Mouse (Mus musculus) limb, embryonic 13.5 days (tissue): ENCODE measurements at regions not wholly inside any gene's neighbourhood (a gene's known extent, or its start where the extent isn't known, plus 50 kb on each side); places are given as distances from the start of the nearest gene placed in this dataset.

ENCODE experiments used
- ATAC-seq: fragments of 200-750 bp; cut with Nextera tagmentation; 2 replicates; pipeline ENCODE4 v1.8.0; 2017; ENCODE audit warnings: low read depth, moderate number of reproducible peaks, moderate TSS enrichment; ENCODE audit not compliant: low FRiP score
- H3K27ac ChIP-seq: fragments of 300-500 bp; sonication (generic); 2 replicates; pipeline ENCODE4 v1.5.1; 2015; ENCODE audit warnings: inconsistent platforms, mild to moderate bottlenecking, moderate library complexity
- H3K27me3 ChIP-seq: fragments of 300-500 bp; sonication (generic); 2 replicates; pipeline ENCODE4 v1.6.1; 2015; ENCODE audit warnings: mild to moderate bottlenecking, inconsistent platforms
- H3K36me3 ChIP-seq: fragments of 300-500 bp; sonication (generic); 2 replicates; pipeline ENCODE4 v1.6.1; 2015; ENCODE audit warnings: inconsistent platforms, mild to moderate bottlenecking, moderate library complexity
- H3K4me1 ChIP-seq: fragments of 300-500 bp; sonication (generic); 2 replicates; pipeline ENCODE4 v1.6.1; 2015; ENCODE audit warnings: inconsistent platforms
- H3K4me2 ChIP-seq: fragments of 300-500 bp; sonication (generic); replicated peaks from 2 replicates; pipeline ENCODE4 v1.6.1; 2015; ENCODE audit warnings: inconsistent platforms, mild to moderate bottlenecking, moderate library complexity
- H3K4me3 ChIP-seq: fragments of 300-500 bp; sonication (generic); 2 replicates; pipeline ENCODE4 v1.5.1; 2015; ENCODE audit warnings: moderate library complexity, mild to moderate bottlenecking, inconsistent platforms
- H3K9ac ChIP-seq: fragments of 300-500 bp; sonication (generic); 2 replicates; pipeline ENCODE4 v1.6.1; 2015; ENCODE audit warnings: mild to moderate bottlenecking, inconsistent platforms
- H3K9me3 ChIP-seq: fragments of 300-500 bp; sonication (generic); 2 replicates; pipeline ENCODE4 v1.6.1; 2016; ENCODE audit warnings: inconsistent platforms
- whole genome bisulfite sequencing: fragments of 180-500 bp; shearing (Covaris S2); methylation state at CpG from one replicate; pipeline ENCODE4 v1.1.7; 2015; 5-methylcytosine and 5-hydroxymethylcytosine counted together

DNA sequence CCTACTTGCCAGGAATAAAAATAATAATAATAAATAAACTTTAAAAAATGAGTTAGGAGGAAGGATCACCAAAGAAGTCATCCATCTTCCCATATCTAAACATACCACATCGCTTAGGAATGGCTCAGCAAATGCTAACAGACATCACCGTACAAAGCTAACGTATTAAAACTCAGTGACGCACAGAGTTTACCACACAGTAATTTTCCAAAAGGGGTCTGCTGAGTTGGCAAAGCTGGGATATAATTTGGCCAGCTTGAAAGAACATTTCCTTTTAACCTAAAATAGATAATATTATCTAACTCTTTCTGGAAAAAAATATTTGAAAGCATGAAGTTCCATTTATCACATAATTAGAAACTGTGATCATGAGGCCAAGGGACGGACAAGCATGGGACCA lies 268.6 kb downstream of the Nfkbiz start:
- ATAC-seq, result no peak
- 88% methylated on average over 5 of the region's 5 CpGs for WGBS

GRCm38 (mm10) chr16:55555821-55556535 lies 258.2 kb upstream of the Zpld1 start:
- ATAC-seq, result no peak
- Histone ChIP-seq H3K4me1 (no peaks in the 10 kb centered on the region), H3K9ac (no peak overlapping the region), H3K4me2 (no peak overlapping the region), H3K27me3 (no peaks in the 10 kb centered on the region), H3K9me3 (no peaks in the 10 kb centered on the region), H3K27ac (no peak overlapping the region), H3K4me3 (no peak overlapping the region), H3K36me3 (no peaks in the 10 kb centered on the region)
- 56% methylated on average over 10 of the region's 10 CpGs for WGBS

More for the DNA sequence above, 268.6 kb downstream of the Nfkbiz start:
- no peak overlapping the region for H3K27ac ChIP-seq
- no peaks in the 10 kb centered on the region for H3K27me3 ChIP-seq
- H3K36me3 ChIP-seq, result no peaks in the 10 kb centered on the region
- no peaks in the 10 kb centered on the region for H3K4me1 ChIP-seq
- H3K4me2 ChIP-seq, result no peak overlapping the region
- H3K9me3 ChIP-seq, result no peaks in the 10 kb centered on the region
- H3K4me3 ChIP-seq, result no peak overlapping the region
- H3K9ac ChIP-seq, result no peak overlapping the region

DNA sequence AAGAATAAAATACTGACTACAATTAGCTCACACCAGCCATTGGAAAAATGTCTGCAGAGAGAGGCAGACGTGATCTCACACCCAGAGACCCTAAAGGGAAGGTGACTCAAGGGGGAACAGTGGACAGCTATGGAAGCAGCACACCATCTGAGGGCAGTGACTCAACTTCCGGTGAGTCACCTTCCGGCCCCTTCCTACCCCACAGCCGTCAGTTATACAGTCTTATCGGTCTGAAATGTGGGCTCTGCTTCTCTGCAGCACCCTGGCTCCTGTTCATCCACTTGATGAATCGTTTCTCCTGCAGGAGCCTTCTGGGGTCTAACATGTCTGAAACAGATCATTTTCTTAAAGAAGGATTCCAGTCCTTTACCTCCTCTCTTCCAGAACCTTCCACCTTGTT lies 257.4 kb upstream of the Zpld1 start:
- Histone ChIP-seq H3K4me3 (no peak overlapping the region), H3K36me3 (no peaks in the 10 kb centered on the region), H3K27ac (no peak overlapping the region), H3K9me3 (no peaks in the 10 kb centered on the region), H3K9ac (no peak overlapping the region), H3K4me1 (no peaks in the 10 kb centered on the region), H3K4me2 (no peak overlapping the region), H3K27me3 (no peaks in the 10 kb centered on the region)
- 75% methylated on average over 6 of the region's 6 CpGs for WGBS
- no peak for ATAC-seq

DNA sequence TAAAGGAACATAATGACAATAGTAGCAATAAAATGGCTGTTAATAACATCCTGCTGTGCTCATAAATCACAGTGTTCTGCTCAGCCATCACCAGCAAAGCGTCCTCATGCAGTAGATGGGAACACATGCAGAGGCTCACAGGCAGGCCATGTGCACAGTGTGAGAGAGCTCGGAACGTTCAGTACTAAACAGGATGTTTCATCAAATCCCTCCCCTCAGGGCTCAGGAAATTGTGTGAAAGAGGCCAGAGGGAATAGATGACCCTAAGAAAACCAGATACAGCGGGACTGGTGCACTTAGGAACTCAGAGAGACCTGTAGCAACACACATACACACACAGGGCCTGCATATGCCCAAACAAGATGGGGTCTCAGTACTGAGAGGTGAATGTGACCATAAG lies 256.1 kb upstream of the Zpld1 start:
- no peak for ATAC-seq
- 26% methylated on average over 4 of the region's 4 CpGs for WGBS

GRCm38 (mm10) chr16:55551348-55551747 lies 253.6 kb upstream of the Zpld1 start:
- H3K36me3 ChIP-seq, result no peaks in the 10 kb centered on the region
- H3K9me3 ChIP-seq, result no peaks in the 10 kb centered on the region
- no peak overlapping the region for H3K9ac ChIP-seq
- H3K4me3 ChIP-seq, result no peak overlapping the region
- 86% methylated on average over 1 of the region's 1 CpGs for WGBS
- H3K4me2 ChIP-seq, result no peak overlapping the region
- no peak for ATAC-seq
- no peaks in the 10 kb centered on the region for H3K4me1 ChIP-seq
- H3K27me3 ChIP-seq, result no peaks in the 10 kb centered on the region
- no peak overlapping the region for H3K27ac ChIP-seq

More for the DNA sequence above, 256.1 kb upstream of the Zpld1 start:
- no peaks in the 10 kb centered on the region for H3K9me3 ChIP-seq
- no peaks in the 10 kb centered on the region for H3K4me1 ChIP-seq
- no peak overlapping the region for H3K4me2 ChIP-seq
- H3K27ac ChIP-seq, result no peak overlapping the region
- H3K36me3 ChIP-seq, result no peaks in the 10 kb centered on the region
- H3K4me3 ChIP-seq, result no peak overlapping the region
- H3K9ac ChIP-seq, result no peak overlapping the region
- no peaks in the 10 kb centered on the region for H3K27me3 ChIP-seq

DNA sequence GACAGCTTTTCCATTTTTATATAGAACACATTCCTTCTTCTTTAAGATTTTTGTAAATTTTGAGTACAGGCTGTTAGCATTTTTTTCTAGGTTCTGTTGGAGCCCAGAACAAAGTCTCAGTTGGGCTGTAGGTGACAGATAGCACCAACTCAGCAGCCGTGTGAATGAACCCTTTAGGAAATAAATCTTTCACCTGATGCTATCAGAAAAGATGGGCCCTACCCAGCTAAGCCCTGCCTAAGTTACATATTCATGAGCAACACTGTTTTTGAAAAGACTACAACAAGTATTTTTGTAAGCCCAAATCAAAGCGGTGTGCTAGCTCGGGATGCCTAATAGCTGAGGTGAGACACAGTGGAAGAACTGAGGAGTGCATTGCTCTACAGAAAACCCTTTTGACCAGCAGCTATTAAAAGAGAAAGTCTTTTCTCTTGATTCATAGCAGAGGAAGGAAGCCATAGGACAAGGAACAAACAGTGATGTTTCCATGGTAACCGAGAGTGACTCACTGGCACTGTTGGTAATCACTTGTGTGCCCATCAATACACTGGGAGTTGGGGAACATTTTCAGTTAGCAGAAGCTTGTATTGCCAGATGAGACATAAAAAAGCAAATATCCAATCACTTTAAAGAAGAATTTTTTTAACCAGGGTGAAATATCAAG lies 253.0 kb upstream of the Zpld1 start:
- 80% methylated on average over 4 of the region's 4 CpGs for WGBS
- Histone ChIP-seq H3K4me2 (no peak overlapping the region), H3K9me3 (no peaks in the 10 kb centered on the region), H3K36me3 (no peaks in the 10 kb centered on the region), H3K4me1 (no peaks in the 10 kb centered on the region), H3K27ac (no peak overlapping the region), H3K27me3 (no peaks in the 10 kb centered on the region), H3K4me3 (no peak overlapping the region), H3K9ac (no peak overlapping the region)
- no peak for ATAC-seq

GRCm38 (mm10) chr16:55547095-55547494 lies 249.3 kb upstream of the Zpld1 start:
- ATAC-seq, result no peak
- Histone ChIP-seq H3K27me3 (no peaks in the 10 kb centered on the region), H3K27ac (no peak overlapping the region), H3K4me1 (no peaks in the 10 kb centered on the region), H3K4me2 (no peak overlapping the region), H3K4me3 (no peak overlapping the region), H3K9me3 (no peaks in the 10 kb centered on the region), H3K9ac (no peak overlapping the region), H3K36me3 (no peaks in the 10 kb centered on the region)
- WGBS, result 92% methylated on average over 2 of the region's 2 CpGs

DNA sequence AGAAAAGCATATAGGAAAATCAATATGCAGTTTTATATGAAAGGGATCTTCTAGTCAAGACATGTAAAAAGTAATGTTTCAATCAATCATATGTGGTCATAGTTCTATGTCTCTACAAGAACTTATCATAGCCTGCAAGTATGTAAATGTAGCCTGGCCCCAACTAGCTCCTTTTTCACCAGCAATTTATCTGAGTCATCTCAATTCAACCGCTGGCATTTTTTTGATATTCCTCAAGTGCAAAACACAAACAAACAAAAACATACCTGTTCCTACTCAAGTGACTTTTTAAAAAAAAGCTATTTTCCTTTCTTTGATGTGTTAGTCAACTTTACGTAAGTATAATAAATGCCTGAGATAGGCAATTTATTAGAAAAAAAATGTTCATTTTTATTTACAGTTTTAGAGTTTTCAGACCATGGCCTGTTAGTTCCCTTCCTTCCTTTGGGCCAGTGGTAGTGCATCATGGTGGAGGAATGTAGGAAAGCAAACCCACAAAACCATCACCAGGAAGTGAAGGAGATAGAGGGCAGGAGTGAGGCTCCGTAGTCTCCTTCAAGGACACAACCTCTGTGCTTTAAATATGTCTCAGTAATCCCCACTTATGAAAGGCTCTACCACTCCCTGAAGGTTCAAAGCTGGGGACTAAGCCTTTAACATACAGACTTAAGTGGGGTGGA lies 242.7 kb upstream of the Zpld1 start:
- Histone ChIP-seq H3K9ac (no peak overlapping the region), H3K4me3 (no peak overlapping the region), H3K27ac (no peak overlapping the region), H3K4me2 (no peak overlapping the region), H3K27me3 (no peaks in the 10 kb centered on the region), H3K9me3 (no peaks in the 10 kb centered on the region), H3K4me1 (no peaks in the 10 kb centered on the region), H3K36me3 (no peaks in the 10 kb centered on the region)
- WGBS, result 86% methylated on average over 3 of the region's 3 CpGs
- ATAC-seq, result no peak

DNA sequence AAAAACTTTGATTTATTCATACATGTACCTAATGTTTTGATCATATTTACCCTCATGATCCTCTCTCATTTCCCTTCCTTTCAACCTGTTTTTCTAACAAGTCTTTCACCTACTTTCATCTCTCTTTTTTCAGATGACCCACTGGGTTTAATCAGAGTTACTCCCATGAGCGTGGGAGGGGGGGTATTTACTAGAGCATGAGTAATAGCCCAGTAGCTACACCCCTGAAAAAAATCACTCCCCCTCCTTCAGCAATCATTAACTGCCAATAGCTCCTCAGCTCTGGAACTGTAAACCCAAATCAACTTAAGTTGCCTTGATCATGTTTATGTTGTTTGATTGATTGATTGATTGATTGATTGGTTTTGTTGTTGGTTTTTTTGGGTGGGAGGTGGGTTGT lies 241.4 kb upstream of the Zpld1 start:
- Histone ChIP-seq H3K27ac (no peak overlapping the region), H3K4me1 (no peaks in the 10 kb centered on the region), H3K27me3 (no peaks in the 10 kb centered on the region), H3K4me2 (no peak overlapping the region), H3K36me3 (no peaks in the 10 kb centered on the region), H3K9me3 (no peaks in the 10 kb centered on the region), H3K9ac (no peak overlapping the region), H3K4me3 (no peak overlapping the region)
- WGBS, result 69% methylated on average over 1 of the region's 1 CpGs
- ATAC-seq, result no peak

- H3K4me1 ChIP-seq, result no peaks in the 10 kb centered on the region
- ATAC-seq, result no peak
- no peaks in the 10 kb centered on the region for H3K27me3 ChIP-seq
- H3K36me3 ChIP-seq, result no peaks in the 10 kb centered on the region
- H3K4me3 ChIP-seq, result no peak overlapping the region
- H3K27ac ChIP-seq, result no peak overlapping the region
- 87% methylated on average over 5 of the region's 5 CpGs for WGBS
- H3K9me3 ChIP-seq, result no peaks in the 10 kb centered on the region
- H3K9ac ChIP-seq, result no peak overlapping the region
- no peak overlapping the region for H3K4me2 ChIP-seq
Measured at GRCm38 (mm10) chr16:55537548-55537947, 239.8 kb upstream of the Zpld1 start.

DNA sequence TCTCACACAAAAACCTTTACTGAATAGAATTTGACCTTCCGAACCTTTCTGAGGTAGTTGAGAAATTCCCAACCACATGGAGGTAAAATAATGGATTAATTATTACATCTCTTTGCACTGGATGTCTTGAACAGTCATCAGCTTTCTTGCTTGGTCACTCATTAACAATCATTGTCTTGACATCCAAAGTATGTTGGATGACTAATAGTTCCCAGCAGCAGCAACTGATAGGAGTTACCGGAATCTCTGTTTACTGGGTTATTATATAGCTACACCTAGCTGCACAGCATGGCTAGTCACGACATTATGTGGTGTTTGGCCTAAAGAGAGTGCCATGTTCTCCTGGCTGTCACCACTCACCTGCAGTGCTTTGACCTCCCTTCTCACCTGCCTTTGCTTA lies 234.9 kb upstream of the Zpld1 start:
- Histone ChIP-seq H3K4me3 (no peak overlapping the region), H3K9me3 (no peaks in the 10 kb centered on the region), H3K27ac (no peak overlapping the region), H3K4me1 (no peaks in the 10 kb centered on the region), H3K36me3 (no peaks in the 10 kb centered on the region), H3K4me2 (no peak overlapping the region), H3K27me3 (no peaks in the 10 kb centered on the region), H3K9ac (no peak overlapping the region)
- ATAC-seq, result no peak
- 83% methylated on average over 3 of the region's 3 CpGs for WGBS

- Histone ChIP-seq H3K4me2 (no peak overlapping the region), H3K4me3 (no peak overlapping the region), H3K27ac (no peak overlapping the region), H3K4me1 (no peaks in the 10 kb centered on the region), H3K9ac (no peak overlapping the region), H3K36me3 (no peaks in the 10 kb centered on the region), H3K9me3 (no peaks in the 10 kb centered on the region), H3K27me3 (no peaks in the 10 kb centered on the region)
- ATAC-seq, result no peak
Measured at GRCm38 (mm10) chr16:55530844-55531243, 233.1 kb upstream of the Zpld1 start.
